ENCODE assay signal across 8 mouse cellular contexts in the genomic region with DNA sequence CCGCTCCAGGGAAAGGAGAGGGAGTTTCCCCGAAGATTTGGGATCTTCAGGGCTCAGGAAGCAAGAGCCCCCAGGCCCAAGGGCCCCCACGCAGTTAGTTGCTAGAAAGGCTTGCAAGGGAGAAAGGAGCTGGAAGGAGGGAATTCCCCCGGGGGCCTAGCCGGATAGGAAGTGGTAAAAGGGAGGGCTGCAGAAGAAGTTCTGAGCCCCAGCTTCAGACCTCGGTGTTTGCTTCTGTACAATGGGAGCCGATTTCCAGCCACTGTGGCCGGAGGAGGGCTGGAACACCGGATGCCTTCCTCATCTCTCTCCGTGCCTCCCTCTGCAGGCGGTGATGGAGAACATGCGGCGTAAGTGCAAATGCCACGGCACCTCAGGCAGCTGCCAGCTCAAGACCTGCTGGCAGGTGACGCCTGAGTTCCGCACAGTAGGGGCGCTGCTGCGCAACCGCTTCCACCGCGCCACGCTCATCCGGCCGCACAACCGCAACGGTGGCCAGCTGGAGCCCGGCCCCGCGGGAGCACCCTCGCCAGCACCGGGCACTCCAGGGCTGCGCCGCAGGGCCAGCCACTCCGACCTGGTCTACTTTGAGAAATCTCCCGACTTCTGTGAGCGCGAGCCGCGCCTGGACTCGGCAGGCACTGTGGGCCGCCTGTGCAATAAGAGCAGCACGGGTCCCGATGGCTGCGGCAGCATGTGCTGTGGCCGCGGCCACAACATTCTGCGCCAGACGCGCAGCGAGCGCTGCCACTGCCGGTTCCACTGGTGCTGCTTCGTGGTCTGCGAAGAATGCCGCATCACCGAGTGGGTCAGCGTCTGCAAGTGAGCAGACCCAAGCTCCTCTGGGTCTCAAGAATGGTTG. TPM values are rescaled to one million over a fixed set of nuclear protein-coding genes. Genes with fewer than 3 reads are reported as not detected.
DNase-seq lines count a peak whose midpoint lies in the region; ATAC-seq and TF ChIP-seq lines count a peak whose summit lies in the region.

No protein-coding gene starts in this region.

- no peak overlapping the region for H3K4me3 ChIP-seq in C2C12 (ENCODE audit: insufficient read depth, poor library complexity, severe bottlenecking)
- H3K4me3 ChIP-seq in embryonic facial prominence, embryonic 14.5 days (ENCODE audit: low read depth, low read length) = peak overlapping the region; percentile 48
- peak overlapping the region; percentile 52 for H3K4me3 ChIP-seq in heart, embryonic 13.5 days
- peak overlapping the region; percentile 48 for H3K4me3 ChIP-seq in kidney, embryonic 16.5 days (ENCODE audit: low read length)
- peak overlapping the region; percentile 40 for H3K4me3 ChIP-seq in lung, embryonic 14.5 days (ENCODE audit: low read depth, low read length)
- peak overlapping the region; percentile 16 for H3K4me3 ChIP-seq in testis, adult 2 months (ENCODE audit: control insufficient read depth, low read depth, low read length)

- peak; percentile 78 for TF ChIP-seq CTCF in C2C12 (IDR thresholded peaks at IDR 0.05; ENCODE audit: control insufficient read depth, insufficient read depth, insufficient read length)
- TF ChIP-seq CTCF in lung, embryonic 14.5 days (IDR thresholded peaks at IDR 0.05; ENCODE audit: low read depth) = peak; percentile 71
- TF ChIP-seq CTCF in testis, adult 2 months (IDR thresholded peaks at IDR 0.05; ENCODE audit: control insufficient read depth, insufficient read depth, insufficient replicate concordance, low read depth, low read length) = peak; percentile 44; the same call in 1 of the 2 replicates

- peaks cover 37% of the 10 kb centered on the region for H3K4me1 ChIP-seq in embryonic facial prominence, embryonic 14.5 days (ENCODE audit: control insufficient read depth, insufficient read depth, low read length)
- peaks cover 44% of the 10 kb centered on the region for H3K4me1 ChIP-seq in heart, embryonic 13.5 days
- peaks cover 39% of the 10 kb centered on the region for H3K4me1 ChIP-seq in kidney, embryonic 16.5 days (ENCODE audit: insufficient read depth, low read length)
- peaks cover 11% of the 10 kb centered on the region; the same call in 1 of the 2 replicates for H3K4me1 ChIP-seq in lung, embryonic 14.5 days (ENCODE audit: insufficient read depth)
- peaks cover 29% of the 10 kb centered on the region for H3K4me1 ChIP-seq in testis, adult 2 months (ENCODE audit: control insufficient read depth, insufficient read depth, low read length)

- no peaks in the 10 kb centered on the region for H3K79me2 ChIP-seq in C2C12 (ENCODE audit: control insufficient read depth, insufficient read depth)

- no peaks in the 10 kb centered on the region for H3K27me3 ChIP-seq in C2C12 (ENCODE audit: control insufficient read depth, insufficient read depth, insufficient read length)
- peaks cover 97% of the 10 kb centered on the region for H3K27me3 ChIP-seq in embryonic facial prominence, embryonic 14.5 days (replicated peaks; ENCODE audit: control insufficient read depth, insufficient read depth, low read length)
- peaks cover 100% of the 10 kb centered on the region for H3K27me3 ChIP-seq in heart, embryonic 13.5 days (replicated peaks)
- peaks cover 100% of the 10 kb centered on the region for H3K27me3 ChIP-seq in kidney, embryonic 16.5 days (ENCODE audit: insufficient read depth, low read length)
- H3K27me3 ChIP-seq in lung, embryonic 14.5 days (ENCODE audit: insufficient read depth, low read length) = peaks cover 98% of the 10 kb centered on the region
- H3K27me3 ChIP-seq in testis, adult 2 months (ENCODE audit: control insufficient read depth, insufficient read depth, low read length) = no peaks in the 10 kb centered on the region

- WGBS in embryonic facial prominence, embryonic 14.5 days = 1% methylated on average over 23 of the region's 57 CpGs
- under 1% methylated on average over 57 of the region's 57 CpGs for WGBS in heart, embryonic 13.5 days
- WGBS in kidney, embryonic 16.5 days = under 1% methylated on average over 57 of the region's 57 CpGs
- 1% methylated on average over 57 of the region's 57 CpGs for WGBS in lung, embryonic 14.5 days

- H3K36me3 ChIP-seq in C2C12 (ENCODE audit: control insufficient read depth, insufficient read depth) = no peaks in the 10 kb centered on the region
- no peaks in the 10 kb centered on the region for H3K36me3 ChIP-seq in embryonic facial prominence, embryonic 14.5 days (ENCODE audit: control insufficient read depth, insufficient read depth, low read length)
- H3K36me3 ChIP-seq in heart, embryonic 13.5 days = no peaks in the 10 kb centered on the region
- no peaks in the 10 kb centered on the region for H3K36me3 ChIP-seq in kidney, embryonic 16.5 days (ENCODE audit: insufficient read depth, low read length)
- no peaks in the 10 kb centered on the region for H3K36me3 ChIP-seq in lung, embryonic 14.5 days (ENCODE audit: insufficient read depth)
- no peaks in the 10 kb centered on the region for H3K36me3 ChIP-seq in testis, adult 2 months (ENCODE audit: control insufficient read depth, insufficient read depth, low read length)

- no peaks in the 10 kb centered on the region for H3K79me3 ChIP-seq in C2C12 (ENCODE audit: low read depth)

- DNase-seq in adrenal gland, postnatal 10 days = peak; percentile 80
- DNase-seq in embryonic facial prominence, embryonic 14.5 days (ENCODE audit: low spot score) = peak; percentile 85
- peak; percentile 82 for DNase-seq in lung, embryonic 14.5 days

- no peaks in the 10 kb centered on the region for H3K9me3 ChIP-seq in embryonic facial prominence, embryonic 14.5 days (ENCODE audit: control insufficient read depth, low read length)
- H3K9me3 ChIP-seq in heart, embryonic 13.5 days = no peaks in the 10 kb centered on the region
- H3K9me3 ChIP-seq in kidney, embryonic 16.5 days (ENCODE audit: low read length) = no peaks in the 10 kb centered on the region
- H3K9me3 ChIP-seq in lung, embryonic 14.5 days (ENCODE audit: low read depth, low read length) = no peaks in the 10 kb centered on the region

- H3K27ac ChIP-seq in embryonic facial prominence, embryonic 14.5 days (replicated peaks; ENCODE audit: low read depth, low read length) = no peak overlapping the region
- no peak overlapping the region for H3K27ac ChIP-seq in heart, embryonic 13.5 days (replicated peaks)
- no peak overlapping the region for H3K27ac ChIP-seq in kidney, embryonic 16.5 days (ENCODE audit: low read length)
- no peak overlapping the region for H3K27ac ChIP-seq in lung, embryonic 14.5 days (ENCODE audit: low read depth)
- 0 out of 2 replicates have a peak overlapping the region, but pooled peaks have one; percentile 9 for H3K27ac ChIP-seq in testis, adult 2 months (ENCODE audit: control insufficient read depth, insufficient read depth, low read depth, low read length)

- H3K9ac ChIP-seq in embryonic facial prominence, embryonic 14.5 days (ENCODE audit: low read depth, low read length) = peak overlapping the region; percentile 62
- H3K9ac ChIP-seq in heart, embryonic 13.5 days = peak overlapping the region; percentile 44
- peak overlapping the region; percentile 51 for H3K9ac ChIP-seq in kidney, embryonic 16.5 days (replicated peaks; ENCODE audit: low read length)
- H3K9ac ChIP-seq in lung, embryonic 14.5 days = peak overlapping the region; percentile 23; the same call in 1 of the 2 replicates

- H3K4me2 ChIP-seq in embryonic facial prominence, embryonic 14.5 days (ENCODE audit: low read depth, low read length) = peak overlapping the region; percentile 90
- peak overlapping the region; percentile 82 for H3K4me2 ChIP-seq in heart, embryonic 13.5 days
- H3K4me2 ChIP-seq in kidney, embryonic 16.5 days (replicated peaks; ENCODE audit: low read depth, low read length) = peak overlapping the region; percentile 78
- H3K4me2 ChIP-seq in lung, embryonic 14.5 days = peak overlapping the region; percentile 72

- no peak overlapping the region for H3ac ChIP-seq in C2C12 (ENCODE audit: control insufficient read depth, insufficient read length, low read depth)

- peak; percentile 41 for ATAC-seq in embryonic facial prominence, embryonic 14.5 days (ENCODE audit: low read depth)
- ATAC-seq in heart, embryonic 13.5 days (ENCODE audit: extremely low read depth, insufficient number of reproducible peaks, low FRiP score, low TSS enrichment) = peak; percentile 43; the same call in 1 of the 2 replicates
- ATAC-seq in kidney, embryonic 16.5 days (ENCODE audit: low FRiP score, low TSS enrichment) = peak; percentile 61
- peak; percentile 63 for ATAC-seq in lung, embryonic 14.5 days (ENCODE audit: insufficient read depth)
- ATAC-seq in neutrophil, adult 5-6 weeks (ENCODE audit: extremely low read depth, insufficient number of reproducible peaks, low FRiP score, poor library complexity, severe bottlenecking) = peak; percentile 59

- no peak for TF ChIP-seq POLR2A in testis, adult 2 months (IDR thresholded peaks at IDR 0.05; ENCODE audit: control insufficient read depth, low read depth, low read length)

RNA-seq across cellular contexts. Expression of a gene that starts 11.7 kb away (rescaled TPM):
- polyA plus RNA-seq in C2C12 (2012; fragmentation: generic; extraction: Trizol) = 12.9 TPM
- total RNA-seq in adrenal gland, postnatal 10 days (2021) = under 1 TPM; 0.27 to 0.57 TPM
- 6.1 and 6.7 TPM in 2 replicates for polyA plus RNA-seq in embryonic facial prominence, embryonic 14.5 days (2014; fragmentation: Nextera tagmentation; extraction: Ambion mirVana)
- not detected in 2 replicates for polyA plus RNA-seq in heart, embryonic 13.5 days (2015; fragmentation: Nextera tagmentation; extraction: Ambion mirVana)
- 0.50 and 0.57 TPM in 2 replicates for polyA plus RNA-seq in kidney, embryonic 16.5 days (2015; fragmentation: Nextera tagmentation; extraction: Ambion mirVana)
- not detected in 2 replicates for polyA plus RNA-seq in lung, embryonic 14.5 days (2014; fragmentation: Nextera tagmentation; extraction: Ambion mirVana)
- not detected in 2 replicates for total RNA-seq in neutrophil, adult 5-6 weeks (2017)
- polyA plus RNA-seq in testis, adult 2 months (2012; rRNA removed) = 0.16 and 0.23 TPM in 2 replicates

RNA-seq across cellular contexts. Expression of a gene that starts 31.3 kb away (rescaled TPM):
- polyA plus RNA-seq in C2C12 (2012; fragmentation: generic; extraction: Trizol) = 3.0 TPM
- 1 to 10 TPM; 2.6 to 4.2 TPM for total RNA-seq in adrenal gland, postnatal 10 days (2021)
- polyA plus RNA-seq in embryonic facial prominence, embryonic 14.5 days (2014; fragmentation: Nextera tagmentation; extraction: Ambion mirVana) = 16.1 and 23.1 TPM in 2 replicates
- 0.31 and 0.36 TPM in 2 replicates for polyA plus RNA-seq in heart, embryonic 13.5 days (2015; fragmentation: Nextera tagmentation; extraction: Ambion mirVana)
- polyA plus RNA-seq in kidney, embryonic 16.5 days (2015; fragmentation: Nextera tagmentation; extraction: Ambion mirVana) = 1.9 and 2.5 TPM in 2 replicates
- 0.53 and 0.57 TPM in 2 replicates for polyA plus RNA-seq in lung, embryonic 14.5 days (2014; fragmentation: Nextera tagmentation; extraction: Ambion mirVana)
- total RNA-seq in neutrophil, adult 5-6 weeks (2017) = not detected in 2 replicates
- 11.2 and 13.4 TPM in 2 replicates for polyA plus RNA-seq in testis, adult 2 months (2012; rRNA removed)

RNA-seq across cellular contexts. Expression of a gene that starts 51.7 kb away (rescaled TPM):
- 0.04 TPM for polyA plus RNA-seq in C2C12 (2012; fragmentation: generic; extraction: Trizol)
- 1 to 10 TPM; 4.8 to 6.6 TPM for total RNA-seq in adrenal gland, postnatal 10 days (2021)
- 0.60 and 0.79 TPM in 2 replicates for polyA plus RNA-seq in embryonic facial prominence, embryonic 14.5 days (2014; fragmentation: Nextera tagmentation; extraction: Ambion mirVana)
- polyA plus RNA-seq in heart, embryonic 13.5 days (2015; fragmentation: Nextera tagmentation; extraction: Ambion mirVana) = not detected in 2 replicates
- polyA plus RNA-seq in kidney, embryonic 16.5 days (2015; fragmentation: Nextera tagmentation; extraction: Ambion mirVana) = not detected in 2 replicates
- polyA plus RNA-seq in lung, embryonic 14.5 days (2014; fragmentation: Nextera tagmentation; extraction: Ambion mirVana) = not detected in 2 replicates
- total RNA-seq in neutrophil, adult 5-6 weeks (2017) = not detected in 2 replicates
- 0.06 and 0.07 TPM in 2 replicates for polyA plus RNA-seq in testis, adult 2 months (2012; rRNA removed)

RNA-seq across cellular contexts. Expression of a gene that starts 54.0 kb away (rescaled TPM):
- polyA plus RNA-seq in C2C12 (2012; fragmentation: generic; extraction: Trizol) = 0.66 TPM
- 1 to 10 TPM in 1 of 2 experiments, under 1 TPM in 1; 0.69 to 1.1 TPM for total RNA-seq in adrenal gland, postnatal 10 days (2021)
- polyA plus RNA-seq in embryonic facial prominence, embryonic 14.5 days (2014; fragmentation: Nextera tagmentation; extraction: Ambion mirVana) = 4.5 and 6.4 TPM in 2 replicates
- polyA plus RNA-seq in heart, embryonic 13.5 days (2015; fragmentation: Nextera tagmentation; extraction: Ambion mirVana) = 4.2 and 7.2 TPM in 2 replicates
- polyA plus RNA-seq in kidney, embryonic 16.5 days (2015; fragmentation: Nextera tagmentation; extraction: Ambion mirVana) = 0.49 and 0.55 TPM in 2 replicates
- 0.12 and 0.29 TPM in 2 replicates for polyA plus RNA-seq in lung, embryonic 14.5 days (2014; fragmentation: Nextera tagmentation; extraction: Ambion mirVana)
- total RNA-seq in neutrophil, adult 5-6 weeks (2017) = 0.23 TPM in 1 of 2 replicates, not detected in the other
- polyA plus RNA-seq in testis, adult 2 months (2012; rRNA removed) = 0.44 and 0.53 TPM in 2 replicates
